Mouse (Mus musculus) small intestine, adult 2 months (tissue): Measurements from ENCODE around the gene Espn.

ENCODE experiments used
- CTCF ChIP-seq: fragments of 200-500 bp; IDR thresholded peaks from 2 replicates; pipeline ENCODE4 v1.5.1; 2012; ENCODE audit warnings: low read depth, mild to moderate bottlenecking, control low read depth, inconsistent platforms, low read length, moderate library complexity, mixed read lengths; ENCODE audit not compliant: insufficient replicate concordance, insufficient read length; ENCODE audit errors: extremely low read depth
- POLR2A ChIP-seq: fragments of 200-500 bp; IDR thresholded peaks from 2 replicates; pipeline ENCODE4 v1.6.1; 2012; ENCODE audit warnings: low read depth, mild to moderate bottlenecking, control low read depth, inconsistent platforms, low read length, moderate library complexity

DNA sequence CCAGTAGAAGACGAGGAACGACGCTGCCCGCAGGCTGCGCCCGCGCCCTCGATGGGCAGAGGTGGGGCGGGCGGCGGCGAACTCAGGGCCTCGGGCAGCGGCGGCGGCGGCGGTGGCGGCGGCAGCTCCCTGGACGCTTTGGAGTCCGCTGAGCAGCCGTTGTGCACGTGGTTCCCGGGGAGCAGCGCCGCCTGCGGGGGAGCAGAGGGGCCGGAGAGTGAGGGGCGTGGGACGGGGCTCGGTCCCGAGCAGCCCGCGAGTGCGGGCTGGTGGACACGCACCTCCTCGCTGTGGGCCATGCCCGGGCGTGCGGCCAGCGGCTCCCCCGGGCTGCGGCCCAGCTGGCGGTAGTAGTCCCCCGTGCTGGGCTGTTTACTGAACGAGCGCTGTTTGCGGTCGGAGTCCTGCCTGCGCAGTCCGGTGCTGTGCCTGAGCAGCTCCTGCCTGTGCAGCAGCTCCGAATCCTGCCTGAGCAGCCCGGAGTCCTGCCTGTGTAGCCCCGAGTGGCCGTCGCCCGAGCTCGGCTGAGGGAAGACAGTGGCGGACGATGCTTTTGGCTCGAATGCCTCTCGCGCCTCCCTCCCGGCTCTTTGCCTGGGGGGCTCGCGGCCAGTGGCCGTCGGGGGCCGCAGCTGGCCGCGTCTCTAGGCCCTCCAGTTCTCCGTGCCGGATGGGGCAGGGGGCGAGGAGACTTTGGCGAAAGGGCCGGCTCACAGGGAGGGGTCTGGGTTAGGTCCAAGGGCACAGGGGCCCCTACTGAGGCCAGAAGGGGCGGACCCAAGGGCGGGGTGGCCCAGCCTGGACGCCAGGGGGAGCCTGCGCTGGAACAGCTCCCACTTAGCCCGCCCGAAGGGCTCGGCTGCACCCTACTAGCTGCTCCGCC lies 21.2 kb downstream of the Espn start:
- peak; percentile 23; the same call in 1 of the 2 replicates for TF ChIP-seq POLR2A
- TF ChIP-seq CTCF = peak; percentile 66
